Mouse (Mus musculus): Measurements from ENCODE around the gene Itpa.

Itpa gene

DNA sequence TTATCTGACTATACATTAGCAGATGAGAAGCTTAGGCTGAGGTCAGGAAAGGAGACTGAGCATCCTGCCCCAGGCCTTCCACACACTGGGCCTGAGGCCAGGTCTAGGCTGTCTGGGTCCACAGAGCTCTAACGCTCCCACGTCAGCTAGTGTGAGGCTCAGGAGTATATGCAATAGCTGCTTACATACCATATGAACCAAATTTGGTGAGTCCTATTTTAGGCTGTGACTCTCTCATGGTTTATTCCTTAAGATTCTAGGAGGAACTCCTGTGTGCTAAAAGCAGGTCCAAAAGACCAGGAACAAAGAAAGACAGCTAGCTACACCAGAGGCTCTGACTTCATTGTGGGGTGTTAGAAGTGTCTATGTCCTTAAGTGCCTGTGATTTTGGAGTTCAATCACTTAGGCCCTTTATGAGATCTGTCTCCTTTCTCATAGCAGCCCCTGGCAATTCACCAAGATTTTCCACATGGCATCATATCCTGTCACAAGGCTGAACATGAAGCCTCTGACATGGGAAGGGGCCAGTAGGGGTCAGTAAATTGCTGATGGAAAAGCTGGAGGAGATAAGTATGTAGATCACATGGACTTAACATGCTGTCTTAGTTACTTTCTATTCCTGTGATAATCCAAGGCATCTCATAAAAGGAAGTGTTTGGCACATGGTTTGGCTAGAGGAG, 61.6 kb downstream of the Itpa start:
- no peak for DNase-seq

DNA sequence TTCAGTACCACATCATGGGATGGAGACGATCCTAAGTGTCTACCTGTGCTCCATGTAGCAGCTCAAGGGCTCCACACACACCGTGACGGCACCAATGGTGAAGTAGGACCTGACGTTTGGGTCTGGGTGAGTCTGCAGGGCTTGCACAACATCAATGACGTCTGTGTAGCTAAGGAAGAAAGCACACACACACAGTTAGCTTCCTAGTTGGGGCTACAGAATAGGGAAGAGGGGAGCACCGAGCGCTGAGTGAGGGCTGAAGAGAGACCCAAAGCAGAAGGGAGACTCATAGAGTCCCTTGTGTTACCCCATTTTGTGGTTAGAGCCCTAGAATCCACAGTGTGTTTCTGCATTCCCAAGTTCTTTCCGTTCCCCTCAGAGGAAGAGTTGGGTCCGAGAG, 63.3 kb downstream of the Itpa start:
- no peak for DNase-seq

Data from kidney, postnatal 14 days (tissue).